Mouse (Mus musculus): ENCODE data around the gene Slc6a5. TPM values are rescaled to one million over a fixed set of nuclear protein-coding genes. Genes with fewer than 3 reads are reported as not detected.

Slc6a5 gene
- polyA plus RNA-seq, 1 experiment from 2014 or later = 0.46 TPM

GRCm38 (mm10) chr7:49910361-49910760 is 415 bp downstream of the Slc6a5 start:
- DNase-seq = peak; percentile 79
- no peak for ATAC-seq (ENCODE audit: low FRiP score, low TSS enrichment)
- H3K36me3 ChIP-seq (ENCODE audit: control insufficient read depth, insufficient read depth, low read length) = no peaks in the 10 kb centered on the region
- H3K9ac ChIP-seq (replicated peaks; ENCODE audit: low read length) = no peak overlapping the region
- H3K4me2 ChIP-seq (ENCODE audit: low read length) = no peak overlapping the region
- no peak overlapping the region for H3K27ac ChIP-seq (replicated peaks; ENCODE audit: low read depth, low read length)
- H3K4me3 ChIP-seq (replicated peaks; ENCODE audit: low read depth, low read length) = no peak overlapping the region
- under 1% methylated on average over 16 of the region's 16 CpGs for WGBS
- peaks cover 96% of the 10 kb centered on the region for H3K27me3 ChIP-seq (ENCODE audit: control insufficient read depth, insufficient read depth, low read length)
- H3K9me3 ChIP-seq (ENCODE audit: control insufficient read depth, low read length) = no peaks in the 10 kb centered on the region
- peaks cover 6% of the 10 kb centered on the region for H3K4me1 ChIP-seq (ENCODE audit: control insufficient read depth, insufficient read depth, low read length)

DNA sequence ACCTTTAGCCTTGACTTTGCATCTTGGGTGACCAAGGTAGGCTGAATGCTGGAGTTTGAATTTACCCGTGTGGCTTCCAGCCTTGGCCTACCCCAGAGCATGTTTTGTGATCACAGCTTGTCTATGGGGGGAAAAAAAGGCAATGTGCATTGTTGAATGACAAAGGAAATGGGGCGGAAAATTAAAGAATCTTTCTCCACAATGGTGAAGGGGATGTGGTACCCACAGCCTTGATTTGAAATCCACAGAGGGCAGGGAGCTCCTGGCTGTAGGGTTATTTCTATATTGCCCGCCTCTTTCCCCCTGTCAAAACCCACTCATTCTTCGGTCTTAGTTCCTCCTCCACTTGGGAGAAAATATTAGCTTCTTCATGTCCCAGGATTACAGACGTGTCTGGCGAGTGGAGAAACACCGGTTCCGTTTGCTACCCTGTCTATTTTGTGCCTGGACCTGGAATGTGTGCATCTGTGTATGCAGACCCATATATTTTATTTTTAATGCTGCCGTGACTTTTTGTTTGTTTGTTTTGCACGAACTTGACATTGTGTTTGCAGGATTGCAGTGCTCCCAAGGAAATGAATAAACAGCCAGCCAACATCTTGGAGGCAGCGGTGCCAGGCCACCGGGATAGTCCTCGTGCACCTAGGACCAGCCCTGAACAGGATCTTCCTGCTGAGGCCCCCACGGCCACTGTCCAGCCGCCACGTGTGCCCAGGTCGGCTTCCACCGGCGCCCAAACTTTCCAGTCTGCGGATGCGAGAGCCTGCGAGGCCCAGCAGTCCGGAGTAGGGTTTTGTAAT is 1.4 kb downstream of the Slc6a5 start:
- WGBS = 3% methylated on average over 23 of the region's 23 CpGs
- peak; percentile 45 for DNase-seq

DNA sequence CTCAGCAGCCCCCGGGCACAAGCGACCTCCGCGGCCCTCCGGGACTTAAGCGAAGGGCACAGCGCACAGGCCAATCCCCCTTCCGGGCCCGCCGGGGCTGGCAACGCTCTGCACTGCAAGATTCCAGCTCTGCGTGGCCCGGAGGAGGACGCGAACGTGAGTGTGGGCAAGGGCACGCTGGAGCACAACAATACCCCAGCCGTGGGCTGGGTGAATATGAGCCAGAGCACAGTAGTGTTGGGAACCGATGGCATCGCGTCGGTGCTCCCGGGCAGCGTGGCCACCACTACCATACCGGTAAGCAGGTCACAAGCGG is 2.0 kb downstream of the Slc6a5 start:
- peak overlapping the region; percentile 20; the same call in 1 of the 2 replicates for H3K9ac ChIP-seq (replicated peaks; ENCODE audit: low read length)
- no peaks in the 10 kb centered on the region for H3K9me3 ChIP-seq (ENCODE audit: control insufficient read depth, low read length)
- no peaks in the 10 kb centered on the region for H3K36me3 ChIP-seq (ENCODE audit: control insufficient read depth, insufficient read depth, low read length)
- WGBS = under 1% methylated on average over 26 of the region's 26 CpGs
- ATAC-seq (ENCODE audit: low FRiP score, low TSS enrichment) = 0 out of 2 replicates have a peak, but pooled peaks have one; percentile 11
- peak; percentile 52 for DNase-seq
- peak overlapping the region; percentile 38 for H3K4me2 ChIP-seq (ENCODE audit: low read length)
- peaks cover 97% of the 10 kb centered on the region for H3K27me3 ChIP-seq (ENCODE audit: control insufficient read depth, insufficient read depth, low read length)
- no peak overlapping the region for H3K27ac ChIP-seq (replicated peaks; ENCODE audit: low read depth, low read length)
- peak overlapping the region; percentile 26 for H3K4me3 ChIP-seq (replicated peaks; ENCODE audit: low read depth, low read length)
- peaks cover 6% of the 10 kb centered on the region for H3K4me1 ChIP-seq (ENCODE audit: control insufficient read depth, insufficient read depth, low read length)

More for the DNA sequence above, 1.4 kb downstream of the Slc6a5 start:
- Histone ChIP-seq H3K4me3 (replicated peaks; ENCODE audit: low read depth, low read length) (peak overlapping the region; percentile 26), H3K36me3 (ENCODE audit: control insufficient read depth, insufficient read depth, low read length) (no peaks in the 10 kb centered on the region), H3K4me1 (ENCODE audit: control insufficient read depth, insufficient read depth, low read length) (peaks cover 6% of the 10 kb centered on the region), H3K4me2 (ENCODE audit: low read length) (peak overlapping the region; percentile 38), H3K27ac (replicated peaks; ENCODE audit: low read depth, low read length) (no peak overlapping the region), H3K9ac (replicated peaks; ENCODE audit: low read length) (0 out of 2 replicates have a peak overlapping the region, but pooled peaks have one; percentile 20), H3K27me3 (ENCODE audit: control insufficient read depth, insufficient read depth, low read length) (peaks cover 96% of the 10 kb centered on the region), H3K9me3 (ENCODE audit: control insufficient read depth, low read length) (no peaks in the 10 kb centered on the region)
- ATAC-seq (ENCODE audit: low FRiP score, low TSS enrichment) = no peak

DNA sequence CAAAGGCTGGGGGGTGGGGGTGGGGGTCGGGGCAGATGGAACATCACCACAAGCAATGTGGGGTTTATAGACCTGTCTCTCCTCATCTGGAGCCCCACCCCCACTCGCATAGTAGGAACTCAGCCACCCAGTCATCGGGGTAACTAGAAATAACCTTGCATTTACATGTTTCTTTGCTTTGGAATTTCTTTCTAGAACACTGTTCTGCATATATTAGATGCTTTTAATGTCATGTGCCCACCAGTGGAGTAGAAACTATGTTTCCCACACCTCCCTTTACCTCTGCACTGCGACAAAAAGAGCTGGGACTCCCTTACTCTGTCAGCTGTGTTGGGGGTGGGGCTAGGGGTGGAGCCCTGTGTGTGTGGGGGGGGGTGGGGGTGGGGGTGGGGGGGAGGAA is 3.2 kb downstream of the Slc6a5 start:
- 3% methylated on average over 4 of the region's 4 CpGs for WGBS
- no peak for DNase-seq
- Histone ChIP-seq H3K27ac (replicated peaks; ENCODE audit: low read depth, low read length) (no peak overlapping the region), H3K9me3 (ENCODE audit: control insufficient read depth, low read length) (no peaks in the 10 kb centered on the region), H3K27me3 (ENCODE audit: control insufficient read depth, insufficient read depth, low read length) (peaks cover 93% of the 10 kb centered on the region), H3K4me3 (replicated peaks; ENCODE audit: low read depth, low read length) (no peak overlapping the region), H3K36me3 (ENCODE audit: control insufficient read depth, insufficient read depth, low read length) (no peaks in the 10 kb centered on the region), H3K4me2 (ENCODE audit: low read length) (no peak overlapping the region), H3K9ac (replicated peaks; ENCODE audit: low read length) (no peak overlapping the region), H3K4me1 (ENCODE audit: control insufficient read depth, insufficient read depth, low read length) (peaks cover 6% of the 10 kb centered on the region)
- no peak for ATAC-seq (ENCODE audit: low FRiP score, low TSS enrichment)

GRCm38 (mm10) chr7:49913728-49914328 is 3.9 kb downstream of the Slc6a5 start:
- Histone ChIP-seq H3K36me3 (ENCODE audit: control insufficient read depth, insufficient read depth, low read length) (no peaks in the 10 kb centered on the region), H3K27me3 (ENCODE audit: control insufficient read depth, insufficient read depth, low read length) (peaks cover 87% of the 10 kb centered on the region), H3K4me3 (replicated peaks; ENCODE audit: low read depth, low read length) (no peak overlapping the region), H3K9me3 (ENCODE audit: control insufficient read depth, low read length) (no peaks in the 10 kb centered on the region), H3K27ac (replicated peaks; ENCODE audit: low read depth, low read length) (no peak overlapping the region), H3K4me1 (ENCODE audit: control insufficient read depth, insufficient read depth, low read length) (peaks cover 6% of the 10 kb centered on the region), H3K4me2 (ENCODE audit: low read length) (no peak overlapping the region), H3K9ac (replicated peaks; ENCODE audit: low read length) (no peak overlapping the region)
- WGBS = 0% methylated on average over 5 of the region's 5 CpGs
- no peak for ATAC-seq (ENCODE audit: low FRiP score, low TSS enrichment)
- no peak for DNase-seq

GRCm38 (mm10) chr7:49914946-49915345 is 5.0 kb downstream of the Slc6a5 start:
- 6% methylated on average over 9 of the region's 9 CpGs for WGBS
- Histone ChIP-seq H3K4me1 (ENCODE audit: control insufficient read depth, insufficient read depth, low read length) (peaks cover 6% of the 10 kb centered on the region), H3K27ac (replicated peaks; ENCODE audit: low read depth, low read length) (no peak overlapping the region), H3K36me3 (ENCODE audit: control insufficient read depth, insufficient read depth, low read length) (no peaks in the 10 kb centered on the region), H3K27me3 (ENCODE audit: control insufficient read depth, insufficient read depth, low read length) (peaks cover 78% of the 10 kb centered on the region), H3K4me3 (replicated peaks; ENCODE audit: low read depth, low read length) (no peak overlapping the region), H3K4me2 (ENCODE audit: low read length) (no peak overlapping the region), H3K9ac (replicated peaks; ENCODE audit: low read length) (no peak overlapping the region), H3K9me3 (ENCODE audit: control insufficient read depth, low read length) (0 out of 2 replicates have a peak, but pooled peaks cover 3% of the 10 kb centered on the region)
- no peak for DNase-seq
- ATAC-seq (ENCODE audit: low FRiP score, low TSS enrichment) = no peak

DNA sequence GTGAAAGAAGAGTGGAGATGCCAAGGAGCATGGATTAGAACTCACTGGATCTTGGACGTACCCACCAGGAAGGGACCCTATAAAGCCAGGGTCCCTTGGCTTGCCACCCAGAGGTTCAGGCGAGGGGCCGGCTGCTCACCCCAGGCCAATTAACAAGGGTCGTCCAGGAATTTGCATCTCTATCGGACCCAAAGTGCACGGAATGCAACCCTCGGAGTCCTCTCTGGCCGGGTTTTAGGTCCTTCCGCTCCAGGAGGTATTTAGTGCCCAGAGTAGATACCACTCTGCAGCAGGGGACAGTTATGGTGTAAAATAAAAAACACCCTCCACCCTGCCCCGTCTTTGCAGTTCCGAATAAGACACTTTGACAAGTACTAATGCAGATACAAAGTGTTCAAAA is 5.5 kb downstream of the Slc6a5 start:
- WGBS = 6% methylated on average over 11 of the region's 11 CpGs
- peaks cover 6% of the 10 kb centered on the region for H3K4me1 ChIP-seq (ENCODE audit: control insufficient read depth, insufficient read depth, low read length)
- no peak overlapping the region for H3K27ac ChIP-seq (replicated peaks; ENCODE audit: low read depth, low read length)
- H3K4me3 ChIP-seq (replicated peaks; ENCODE audit: low read depth, low read length) = no peak overlapping the region
- H3K4me2 ChIP-seq (ENCODE audit: low read length) = 0 out of 2 replicates have a peak overlapping the region, but pooled peaks have one; percentile 18
- no peak for DNase-seq
- no peaks in the 10 kb centered on the region for H3K36me3 ChIP-seq (ENCODE audit: control insufficient read depth, insufficient read depth, low read length)
- H3K9me3 ChIP-seq (ENCODE audit: control insufficient read depth, low read length) = 0 out of 2 replicates have a peak, but pooled peaks cover 3% of the 10 kb centered on the region
- H3K9ac ChIP-seq (replicated peaks; ENCODE audit: low read length) = no peak overlapping the region
- no peak for ATAC-seq (ENCODE audit: low FRiP score, low TSS enrichment)
- peaks cover 72% of the 10 kb centered on the region for H3K27me3 ChIP-seq (ENCODE audit: control insufficient read depth, insufficient read depth, low read length)

- no peak overlapping the region for H3K4me2 ChIP-seq (ENCODE audit: low read length)
- peaks cover 7% of the 10 kb centered on the region for H3K4me1 ChIP-seq (ENCODE audit: control insufficient read depth, insufficient read depth, low read length)
- no peak overlapping the region for H3K27ac ChIP-seq (replicated peaks; ENCODE audit: low read depth, low read length)
- no peak overlapping the region for H3K9ac ChIP-seq (replicated peaks; ENCODE audit: low read length)
- no peak for ATAC-seq (ENCODE audit: low FRiP score, low TSS enrichment)
- H3K4me3 ChIP-seq (replicated peaks; ENCODE audit: low read depth, low read length) = no peak overlapping the region
- H3K36me3 ChIP-seq (ENCODE audit: control insufficient read depth, insufficient read depth, low read length) = no peaks in the 10 kb centered on the region
- peaks cover 33% of the 10 kb centered on the region for H3K27me3 ChIP-seq (ENCODE audit: control insufficient read depth, insufficient read depth, low read length)
- 92% methylated on average over 4 of the region's 4 CpGs for whole genome bisulfite sequencing
- 0 out of 2 replicates have a peak, but pooled peaks cover 3% of the 10 kb centered on the region for H3K9me3 ChIP-seq (ENCODE audit: control insufficient read depth, low read length)
- no peak for DNase-seq
Observed at GRCm38 (mm10) chr7:49919494-49919893, 9.5 kb downstream of the Slc6a5 start.
